Mouse (Mus musculus): Measurements from ENCODE around the gene Tsku.

Tsku gene

DNA sequence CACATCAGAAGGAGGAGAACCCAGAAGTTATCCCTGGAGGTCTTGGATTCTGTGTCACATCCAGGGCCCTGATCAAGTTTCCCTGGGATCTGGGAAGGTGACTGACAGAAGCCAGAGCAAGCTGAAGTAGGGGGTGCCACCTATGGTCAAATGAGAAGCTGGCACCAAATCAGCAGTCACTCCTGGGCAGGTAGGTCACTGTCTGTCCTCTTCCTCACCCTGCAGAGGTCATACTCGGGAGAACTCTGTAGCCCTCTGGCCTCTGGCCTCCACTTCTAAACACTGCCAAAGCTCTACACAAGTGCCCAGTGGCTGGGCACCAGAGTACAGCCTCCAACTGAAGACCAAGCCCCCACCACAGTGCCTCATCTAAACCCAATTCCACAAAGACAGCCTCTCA lies 3.1 kb downstream of the Tsku start:
- no peak for DNase-seq

DNA sequence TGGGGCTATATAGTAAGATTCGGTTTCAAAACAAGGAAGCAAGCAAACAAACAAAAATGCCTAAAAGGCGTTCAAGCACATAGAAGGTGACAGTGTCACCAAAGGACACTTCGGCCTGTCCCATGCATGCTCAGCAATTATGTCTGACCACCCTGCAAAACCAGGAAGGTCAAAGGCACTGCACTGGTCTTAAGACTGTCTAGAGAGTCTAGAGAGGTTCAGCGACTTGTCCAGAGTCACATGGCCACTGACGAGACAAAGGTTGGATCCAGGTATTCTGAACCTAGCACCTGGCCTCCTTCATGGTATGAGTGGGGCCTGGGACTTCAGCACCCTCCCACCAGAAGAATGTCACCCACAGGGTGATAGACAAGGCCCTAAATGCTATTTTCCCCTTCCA lies 3.8 kb downstream of the Tsku start:
- DNase-seq = no peak

DNA sequence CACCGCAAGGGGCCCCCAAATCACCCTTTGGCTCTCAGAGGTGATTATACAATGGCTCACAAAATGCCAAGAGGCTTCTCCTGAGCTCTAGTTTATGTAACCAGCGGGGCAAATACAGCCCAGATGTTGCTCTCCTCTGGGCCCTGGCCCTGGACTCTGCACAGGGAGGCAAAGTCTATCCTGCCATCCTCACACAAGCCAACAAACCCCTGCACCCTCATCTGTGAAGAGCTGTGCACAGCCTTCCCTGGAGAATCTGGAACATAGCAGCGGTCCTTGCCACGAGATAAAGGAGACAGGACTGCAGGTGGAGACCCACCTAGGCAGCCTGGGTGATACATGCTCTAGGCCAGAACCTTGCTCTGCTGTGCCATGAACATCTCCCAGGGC lies 6.2 kb downstream of the Tsku start:
- DNase-seq = peak; percentile 79

DNA sequence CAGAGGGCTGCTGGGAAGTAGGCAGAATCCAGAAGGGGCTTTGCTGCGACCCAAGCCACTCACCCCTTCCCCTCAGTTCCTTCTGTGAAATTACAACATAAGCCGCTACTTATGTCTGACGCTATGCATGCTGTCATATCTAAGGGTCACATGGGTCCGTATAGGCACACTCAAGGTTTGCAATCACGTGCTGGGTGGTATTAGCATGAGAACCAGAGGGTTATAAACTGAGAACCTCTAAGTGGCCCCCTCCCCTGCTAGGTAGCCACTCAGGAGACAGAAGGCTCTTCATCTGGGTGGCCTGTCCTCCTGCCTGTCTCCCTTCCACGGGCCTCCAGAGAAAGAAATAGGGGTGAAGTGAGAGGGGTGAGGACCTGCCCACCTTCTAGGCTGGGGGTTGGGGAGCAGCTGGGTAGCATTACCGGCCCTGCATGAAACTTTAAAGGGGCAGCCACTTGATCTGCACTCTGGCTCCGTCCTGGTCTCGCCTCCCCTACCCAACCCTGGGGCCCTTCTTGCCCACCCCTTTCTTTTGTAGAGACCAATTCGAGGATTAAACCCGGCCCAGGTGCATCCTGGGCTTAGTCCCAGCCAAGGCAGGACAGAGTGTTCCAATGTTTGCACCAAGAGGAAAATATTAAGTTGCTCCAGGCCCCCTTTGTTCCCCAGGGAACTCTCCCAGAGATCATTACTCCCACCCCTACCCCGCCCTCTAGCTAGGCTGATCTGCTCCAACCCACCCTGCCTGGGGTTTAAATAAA lies 6.8 kb downstream of the Tsku start:
- no peak for DNase-seq

DNA sequence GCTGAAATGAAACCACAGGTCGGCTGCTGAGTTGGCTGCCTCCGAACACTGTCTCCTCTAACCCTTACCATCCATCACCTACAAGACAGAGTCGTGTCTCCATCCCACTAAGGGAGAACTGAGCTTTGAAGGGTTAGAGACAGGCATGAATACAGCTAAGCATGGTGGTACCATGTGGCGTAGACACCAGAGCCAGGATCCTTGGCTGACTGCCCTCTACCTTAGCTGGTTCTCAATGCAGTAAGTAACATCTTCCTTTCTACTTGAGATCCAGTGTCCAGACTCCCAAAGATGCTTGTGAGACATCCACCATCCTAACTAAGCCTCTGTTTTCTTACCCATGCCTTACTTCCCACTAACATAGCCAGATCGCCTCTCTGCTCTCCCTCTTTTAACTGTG lies 7.5 kb downstream of the Tsku start:
- DNase-seq = no peak

DNA sequence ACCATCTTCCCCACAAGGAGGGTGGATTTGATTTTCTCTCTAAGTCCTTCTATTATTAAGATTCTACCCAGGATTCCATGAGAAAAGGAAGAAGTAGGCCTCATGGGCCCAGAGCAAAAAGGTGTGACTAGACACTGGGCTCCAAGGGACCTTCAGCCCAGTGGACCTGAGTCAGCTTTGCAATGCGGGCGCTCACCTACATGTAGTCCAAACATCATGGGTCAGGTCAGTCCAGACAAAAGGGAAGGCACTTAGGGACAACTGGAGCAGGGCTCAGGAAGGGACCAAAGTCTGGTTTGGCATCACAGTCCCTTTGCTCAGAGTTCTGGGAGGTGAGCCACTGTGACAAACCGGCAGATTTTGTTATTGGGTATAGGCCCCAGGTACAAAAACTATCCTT lies 9.6 kb downstream of the Tsku start:
- DNase-seq = no peak

DNA sequence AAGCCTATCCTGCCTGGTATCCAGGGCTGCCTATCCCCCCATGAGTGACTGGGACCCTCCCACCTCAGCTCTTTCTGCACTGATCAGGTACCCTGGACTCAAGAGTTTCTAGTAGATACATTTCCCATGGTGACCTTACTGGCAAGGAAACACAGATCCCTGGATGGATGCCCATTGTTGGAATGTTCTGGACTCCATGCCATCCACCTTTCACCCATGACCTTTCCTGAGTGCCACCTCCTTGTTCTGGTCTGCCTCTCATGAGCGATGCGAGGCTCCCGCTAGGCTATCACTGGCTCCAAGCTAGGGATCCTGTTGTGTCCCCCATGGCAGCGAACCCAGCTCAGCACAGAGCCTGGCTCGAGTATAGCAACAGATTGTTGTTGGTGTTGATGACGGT lies 11.3 kb downstream of the Tsku start:
- no peak for DNase-seq

DNA sequence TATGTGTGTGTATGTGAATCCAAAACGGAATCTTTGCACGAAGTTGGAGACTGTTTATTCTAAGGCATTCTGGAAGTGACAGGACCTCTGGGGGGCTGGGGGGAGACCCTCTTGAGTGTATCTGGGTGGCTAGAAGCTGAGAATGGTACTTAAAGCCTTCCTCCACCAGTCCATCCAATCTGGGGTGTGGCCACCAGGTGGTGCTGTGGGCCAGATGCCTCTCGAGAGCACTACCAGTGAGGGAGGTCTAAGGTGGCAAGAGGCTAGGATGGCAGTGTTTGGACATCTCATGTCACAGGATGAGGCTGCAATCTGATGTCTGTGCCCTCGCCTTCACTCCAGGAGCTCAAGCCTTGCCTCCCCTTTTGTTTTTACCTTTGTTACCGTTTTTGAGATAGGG lies 12.0 kb downstream of the Tsku start:
- DNase-seq = peak; percentile 85

DNA sequence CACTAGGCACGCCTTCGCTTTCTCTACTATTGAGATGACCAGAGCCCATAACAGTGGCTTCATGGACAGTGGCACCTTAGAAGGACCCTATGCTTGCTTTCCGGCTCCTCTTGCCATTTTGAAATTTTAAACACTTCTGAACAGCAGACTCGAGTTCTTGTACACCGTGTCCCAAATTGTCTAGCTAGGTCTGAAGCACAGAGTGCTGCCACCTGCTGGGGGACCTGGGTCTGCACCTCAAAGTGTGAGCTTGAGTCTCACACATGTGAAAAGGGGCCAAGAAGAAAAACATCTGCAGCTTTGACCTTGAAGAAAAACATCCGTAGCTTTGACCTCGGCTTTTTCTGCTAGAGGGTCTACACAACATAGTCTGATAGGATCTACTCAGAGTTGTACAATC lies 13.1 kb downstream of the Tsku start:
- DNase-seq = peak; percentile 63

DNA sequence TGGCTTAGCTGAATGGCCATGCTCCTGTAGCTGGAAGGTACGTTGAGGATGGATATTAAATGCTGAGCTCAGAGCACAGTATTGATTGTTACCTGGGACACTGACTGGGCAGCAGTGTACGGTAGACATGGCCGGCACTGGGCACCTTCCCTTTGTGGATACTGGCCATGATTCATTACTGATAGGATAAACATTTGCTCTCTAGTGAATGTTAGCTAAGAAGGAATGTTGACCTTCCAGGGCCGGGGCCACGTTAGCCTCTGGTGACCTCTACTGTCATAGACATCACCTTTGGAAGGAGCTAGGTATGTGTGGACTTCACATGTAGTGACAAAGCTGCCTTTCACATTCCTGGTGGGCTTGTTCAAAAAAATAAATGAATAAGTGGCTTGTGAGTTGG lies 13.7 kb downstream of the Tsku start:
- DNase-seq = no peak

DNA sequence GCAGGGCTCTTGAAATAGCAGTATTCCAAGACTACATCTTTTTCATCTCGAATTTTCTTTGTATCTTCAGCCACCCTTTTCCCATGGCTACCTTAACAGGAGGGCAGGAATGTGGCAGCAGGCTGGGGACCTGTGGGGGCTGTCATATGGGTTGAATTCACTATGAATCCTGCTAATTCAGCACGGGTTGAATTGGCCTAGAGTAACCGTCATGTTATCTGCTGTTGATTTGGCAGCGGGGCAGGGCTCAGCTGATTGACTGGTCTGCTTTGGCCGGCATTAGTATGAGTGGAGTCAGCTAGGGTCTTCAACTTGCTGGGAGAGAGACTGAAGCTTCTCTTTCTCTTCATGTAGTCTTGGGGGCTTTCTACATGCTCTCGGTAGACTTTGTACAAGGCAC lies 16.1 kb downstream of the Tsku start:
- DNase-seq = no peak

DNA sequence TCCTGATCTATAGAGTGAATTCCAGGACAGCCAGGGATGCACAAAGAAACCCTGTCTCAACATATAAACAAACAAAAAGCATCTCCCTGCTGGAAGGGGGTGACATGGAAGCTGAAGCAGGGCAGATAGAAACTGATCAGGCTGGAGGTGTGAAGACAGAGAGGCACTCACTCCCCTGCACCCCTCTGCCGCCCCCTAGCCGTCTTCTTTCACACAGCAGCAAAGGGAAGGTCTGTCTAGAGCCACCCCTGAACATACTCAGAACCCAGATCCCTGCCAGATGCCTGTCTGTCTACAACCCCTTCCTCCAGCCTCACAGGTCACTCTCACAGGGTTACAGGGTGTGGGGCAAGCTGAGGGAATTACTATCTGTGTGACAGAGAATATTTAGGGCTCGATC lies 16.8 kb downstream of the Tsku start:
- DNase-seq = peak; percentile 29

DNA sequence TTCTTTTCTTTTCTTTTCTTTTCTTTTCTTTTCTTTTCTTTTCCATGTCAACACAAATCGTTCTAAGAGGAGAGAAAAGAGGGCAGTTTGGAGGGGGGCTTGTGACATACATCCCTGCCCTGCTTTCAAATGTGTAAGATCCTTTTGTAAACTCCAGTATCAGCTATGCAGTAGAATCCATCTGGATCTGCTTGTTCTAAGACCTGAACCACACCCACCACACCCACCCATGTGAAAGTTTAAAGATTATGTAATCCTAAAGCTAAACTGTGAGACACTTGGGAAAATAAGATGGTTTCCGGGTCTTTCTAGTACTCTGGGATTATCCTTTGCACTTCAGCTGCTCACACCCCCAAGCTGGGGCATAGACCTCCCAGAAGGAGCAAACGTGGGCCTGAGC lies 18.9 kb downstream of the Tsku start:
- DNase-seq = no peak

DNA sequence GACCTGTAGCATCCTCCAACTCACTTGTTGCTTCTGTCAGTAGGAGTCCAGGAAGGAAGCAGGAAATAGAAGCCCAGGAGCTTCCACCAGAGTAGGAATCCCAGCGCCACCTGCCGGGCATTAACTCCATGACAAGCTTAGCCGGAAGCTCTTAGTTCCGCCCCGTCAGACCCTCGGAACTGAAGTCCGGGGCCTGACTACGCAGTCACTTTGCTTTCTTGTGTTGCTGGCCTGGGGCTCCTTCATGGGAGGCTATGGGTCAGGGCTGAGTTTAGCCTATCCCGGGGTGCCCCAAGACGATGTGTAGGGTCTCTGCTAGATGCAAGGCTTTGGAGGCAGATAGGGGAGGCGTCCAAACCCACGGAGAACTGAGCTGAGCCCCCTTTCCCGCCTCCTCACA lies 19.7 kb downstream of the Tsku start:
- peak; percentile 91 for DNase-seq

DNA sequence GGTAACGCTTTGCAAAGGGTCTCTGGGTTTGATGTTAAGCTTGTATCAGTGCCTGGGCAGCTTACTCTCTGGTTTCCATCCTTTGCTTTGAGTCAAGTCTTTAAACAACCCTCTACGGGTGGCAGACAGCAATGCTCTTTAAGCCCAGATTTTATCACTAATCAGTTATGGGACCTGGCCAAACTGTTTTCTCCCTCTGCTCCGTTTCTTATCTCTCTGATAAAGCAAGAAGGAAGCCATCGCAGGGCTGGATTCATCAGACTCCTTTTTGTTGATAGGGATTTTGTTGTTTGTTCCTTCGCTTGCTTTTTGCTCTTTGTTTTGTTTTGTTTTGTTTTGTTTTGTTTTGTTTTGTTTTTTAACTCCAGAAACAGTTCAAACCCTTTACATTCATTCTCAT lies 20.8 kb downstream of the Tsku start:
- DNase-seq = no peak

DNA sequence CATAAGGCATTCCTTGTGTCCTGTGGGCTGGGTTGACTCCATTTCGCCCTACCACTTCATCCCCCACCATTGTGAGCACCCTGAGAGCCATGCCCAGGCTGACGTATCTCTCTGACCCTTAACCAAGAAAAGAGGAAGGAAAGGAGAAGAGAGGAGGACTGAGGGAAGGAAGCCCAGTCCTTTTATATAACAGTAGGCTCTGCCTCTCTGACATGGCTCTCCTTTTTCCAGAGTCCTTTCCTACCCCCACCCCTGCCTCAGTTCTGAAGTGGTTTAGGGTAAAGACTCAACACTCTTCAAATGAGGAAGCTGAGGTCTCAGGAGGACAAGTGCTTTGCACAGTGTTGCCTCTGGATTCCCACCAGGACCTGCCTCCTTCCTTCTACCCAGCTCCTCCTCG lies 27.1 kb downstream of the Tsku start:
- DNase-seq = no peak

DNA sequence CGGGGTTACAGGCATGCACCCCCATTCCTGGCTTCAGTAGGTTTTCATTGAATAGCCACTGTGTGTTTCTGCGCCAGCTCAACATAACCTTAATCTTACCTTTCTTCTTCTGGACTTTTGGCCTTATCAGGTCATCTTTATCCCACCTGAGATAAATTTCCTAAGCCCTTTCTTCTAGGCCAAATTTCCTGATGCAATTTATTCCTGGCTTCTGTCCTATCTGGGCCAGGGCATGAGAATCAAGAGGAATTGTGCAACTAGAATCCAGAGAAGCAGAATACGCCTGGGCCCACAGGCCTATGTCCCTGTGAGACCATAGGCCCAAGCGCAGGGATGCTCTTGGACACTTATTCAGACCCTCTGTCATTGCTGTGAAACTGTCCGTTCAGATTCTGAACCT lies 27.6 kb downstream of the Tsku start:
- no peak for DNase-seq

DNA sequence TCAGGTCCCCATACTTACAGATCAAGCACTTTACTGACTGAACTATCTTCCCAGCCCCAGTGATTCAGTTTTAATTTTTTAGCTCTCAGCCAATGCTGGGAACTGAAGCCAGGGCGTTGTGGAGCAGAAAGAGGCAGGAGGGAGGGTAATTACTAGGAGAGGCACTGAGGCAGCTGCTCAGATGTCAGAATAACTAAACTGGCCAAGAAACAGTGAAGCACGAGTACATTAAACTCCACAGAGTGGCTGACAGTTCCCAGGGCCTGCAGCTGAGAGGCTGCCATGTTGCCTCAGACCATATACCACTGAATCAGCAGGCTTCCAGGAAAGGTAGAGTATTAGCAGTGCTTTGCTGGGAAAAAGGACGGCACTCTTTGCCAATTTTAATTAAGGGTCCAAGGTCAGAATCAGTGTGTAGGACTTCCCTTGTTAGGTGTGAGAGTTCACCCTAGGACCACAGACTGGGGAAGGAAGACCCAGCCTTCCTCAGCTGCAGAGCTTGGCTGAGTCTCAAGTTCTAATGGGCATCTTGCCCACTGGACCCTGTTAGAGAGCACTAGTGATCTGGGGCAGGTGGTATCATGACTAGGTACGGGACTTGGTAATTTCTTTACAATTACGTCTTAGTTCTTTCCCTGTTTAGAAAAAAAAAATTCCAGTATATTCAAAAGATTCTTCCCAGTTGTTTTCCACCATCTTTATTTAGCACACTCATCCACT lies 28.3 kb downstream of the Tsku start:
- peak; percentile 39 for DNase-seq

DNA sequence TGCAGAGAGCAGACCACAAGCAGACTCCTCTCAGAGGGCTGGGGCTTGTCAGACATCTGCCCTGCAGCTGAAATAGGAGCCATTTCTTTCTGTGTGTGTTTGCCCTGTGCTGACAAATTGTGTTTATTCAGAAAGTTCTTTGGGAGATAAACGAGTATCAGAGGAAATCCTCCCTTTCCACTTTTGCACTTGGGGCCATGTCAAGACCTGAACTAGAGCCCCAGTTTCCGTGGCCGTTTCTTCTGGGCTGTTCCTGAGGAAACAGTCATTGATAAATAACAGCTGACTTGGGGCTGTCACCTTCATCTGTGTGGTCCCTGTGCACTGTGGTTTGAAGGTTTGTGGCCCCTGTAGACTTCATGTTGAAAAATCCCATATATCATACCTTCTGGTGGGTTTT lies 29.2 kb downstream of the Tsku start:
- peak; percentile 50 for DNase-seq

DNA sequence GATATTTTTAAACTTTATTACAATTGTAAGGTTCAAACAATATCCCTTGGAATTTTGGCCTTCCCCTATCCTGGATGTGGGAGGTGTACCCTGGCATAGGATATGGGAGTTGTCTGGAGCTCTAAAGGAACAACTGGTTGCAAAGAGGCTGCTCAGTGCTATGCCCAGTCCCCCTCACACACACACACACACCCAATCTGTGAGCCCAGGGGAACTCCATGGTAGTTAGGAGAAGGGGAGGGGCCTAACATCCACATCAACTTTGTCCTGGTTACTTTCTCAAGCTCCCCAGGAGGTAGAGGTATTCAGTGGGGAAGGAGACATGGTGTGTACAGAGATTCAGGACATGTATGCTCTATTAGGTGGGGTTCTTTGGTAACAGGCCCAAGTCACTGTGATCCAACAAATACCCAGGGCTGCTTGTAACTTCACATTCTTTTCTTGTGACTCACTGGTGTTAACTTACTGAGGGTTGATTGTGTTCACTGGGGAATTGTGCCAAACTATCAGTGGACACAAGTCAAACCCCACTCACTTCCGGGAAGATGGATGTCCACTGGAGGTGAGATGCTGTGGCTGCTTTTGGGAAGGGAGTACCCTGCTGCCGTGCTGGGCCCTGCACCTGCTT lies 30.6 kb downstream of the Tsku start:
- DNase-seq = no peak

DNA sequence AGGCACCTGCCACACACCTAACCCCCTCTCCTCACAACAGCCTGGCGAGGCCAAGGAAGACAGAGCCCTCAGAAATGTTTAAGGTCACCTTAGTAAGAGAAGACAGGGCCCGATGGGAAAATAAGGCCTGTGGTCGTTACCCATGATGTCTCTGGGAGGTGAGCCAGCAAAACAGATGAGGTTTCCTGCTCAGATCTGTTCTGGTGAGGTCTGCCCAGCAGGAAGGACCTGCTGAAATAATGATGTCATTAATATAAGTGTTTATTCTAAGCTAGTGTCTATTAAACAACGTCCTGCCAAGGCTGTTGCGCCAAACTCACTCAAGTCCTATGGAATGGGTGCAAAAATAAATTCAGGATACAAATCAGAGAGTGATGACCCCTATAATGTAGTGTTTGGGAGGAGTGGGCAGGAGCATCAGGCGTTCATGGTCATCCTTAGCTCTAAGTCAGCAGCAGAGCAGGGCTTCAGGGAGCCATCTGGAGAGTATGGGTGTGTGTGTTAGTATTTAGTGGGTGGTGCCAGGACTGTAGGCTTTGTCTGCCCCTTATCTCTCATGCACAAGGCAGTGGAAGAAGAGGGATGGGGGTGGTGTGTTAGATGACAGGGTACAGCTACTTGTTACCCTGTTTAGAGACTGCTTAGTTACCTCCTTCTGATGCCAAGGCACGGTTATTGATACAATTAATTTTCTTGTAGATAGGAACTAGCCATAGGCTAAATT lies 31.3 kb downstream of the Tsku start:
- DNase-seq = no peak

DNA sequence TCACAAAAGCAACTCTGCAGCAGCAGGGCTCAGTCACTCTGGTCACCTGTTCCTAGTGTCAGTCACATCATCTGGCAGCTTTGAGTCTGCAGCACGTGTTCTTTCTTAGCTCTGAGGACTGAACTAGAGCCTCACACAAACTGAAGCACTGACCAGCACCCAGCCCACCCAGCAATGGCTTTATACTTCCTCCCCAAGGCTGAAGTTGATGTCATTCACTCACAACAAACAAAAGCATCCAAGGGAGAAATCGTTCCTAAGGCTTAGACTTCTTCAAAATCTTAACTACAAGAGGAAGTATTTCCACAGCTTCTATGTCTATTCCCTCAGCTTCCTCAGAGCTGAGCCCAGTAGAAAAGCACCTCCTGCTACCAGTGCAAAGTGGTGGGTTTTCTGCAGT lies 32.8 kb downstream of the Tsku start:
- DNase-seq = no peak

DNA sequence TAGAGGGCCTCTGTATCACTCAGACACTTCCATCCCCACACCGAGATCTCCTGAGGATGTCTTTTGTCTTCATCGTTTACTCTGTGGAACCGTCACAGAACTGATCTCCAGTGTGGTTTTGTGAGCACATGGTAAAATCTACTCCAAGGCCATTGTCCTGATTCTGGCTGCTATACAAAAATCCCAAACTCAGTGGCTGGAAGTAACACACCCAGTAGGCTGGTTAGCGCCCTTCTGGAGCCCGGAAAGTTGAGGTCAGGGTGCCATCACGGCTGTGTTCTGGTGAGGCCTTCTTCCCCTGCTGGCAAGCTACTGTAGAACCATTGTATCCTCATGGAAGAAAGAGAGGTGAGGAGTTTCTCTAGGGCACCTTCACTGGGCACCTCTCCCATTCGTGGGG lies 35.1 kb downstream of the Tsku start:
- DNase-seq = no peak

DNA sequence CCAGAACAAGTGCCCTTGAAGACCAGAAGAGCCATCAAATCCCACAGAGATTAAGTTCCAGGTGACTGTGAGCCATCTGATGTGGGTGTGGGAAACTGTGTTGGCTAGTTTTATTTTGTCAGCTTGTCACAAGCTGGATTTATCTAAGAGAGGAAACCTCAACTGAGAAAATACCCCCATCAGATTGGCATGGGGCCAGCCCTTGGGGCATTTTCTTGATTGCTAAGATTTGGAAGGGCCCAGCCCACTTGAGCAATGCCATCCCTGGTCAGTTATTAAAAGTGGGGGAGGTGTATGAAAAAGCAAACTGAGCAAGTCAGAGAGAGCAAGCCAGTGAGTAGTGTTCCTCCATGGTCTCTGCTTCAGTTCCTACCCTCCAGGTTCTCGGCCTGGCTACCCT lies 36.9 kb downstream of the Tsku start:
- peak; percentile 30 for DNase-seq

All from kidney, postnatal 14 days (tissue).